Mouse (Mus musculus) granulocyte monocyte progenitor cell, adult 5-6 weeks (primary cell): ENCODE data around the gene Vmn1r35. TPM values are rescaled to one million over a fixed set of nuclear protein-coding genes. Genes with fewer than 3 reads are reported as not detected.
"Not testable (repeated sequence)": the region's sequence is repeated elsewhere in the genome, so short reads cannot be mapped to it uniquely, and the experiment has no call there.

Source experiments
- ATAC-seq: replicated peaks from 2 replicates; pipeline ENCODE4 v1.8.0; 2016; ENCODE audit warnings: mild to moderate bottlenecking, moderate TSS enrichment, inconsistent platforms; ENCODE audit not compliant: poor library complexity, severe bottlenecking
- total RNA-seq, 2 experiments: library from RNA; stranded (forward) in 1 of 2; stranded (reverse) in 1 of 2; fragments of 200-712, 200-1000 nt in 1 of 2; fragments of >200 nt in 1 of 2; fragmentation: Nextera tagmentation in 1 of 2; gene quantifications; 2 replicates each; pipeline ENCODE4 v1.2.3; 2014 to 2017

Vmn1r35 gene
- not detected in 2 replicates for total RNA-seq (2014; fragmentation: Nextera tagmentation)
- total RNA-seq (2017) = not detected in 2 replicates

GRCm38 (mm10) chr6:66685806-66686205 lies at the start of gene Vmn1r35:
Gene Vmn1r35, minus strand, starts transcription at chr6:66685906.
- ATAC-seq = no peak

GRCm38 (mm10) chr6:66729082-66729481 lies 43.4 kb upstream of the Vmn1r35 start, which contains the start of gene Vmn1r37:
Gene Vmn1r37, plus strand, starts transcription at chr6:66729382.
- not testable (repeated sequence) for ATAC-seq

- not testable (repeated sequence) for ATAC-seq
These were observed 33.4 kb upstream of the Vmn1r35 start, which contains the start of gene Vmn1r36 for GRCm38 (mm10) chr6:66719068-66719467. Gene Vmn1r36, minus strand, starts transcription at chr6:66719168.

GRCm38 (mm10) chr6:66713854-66714253 lies 28.1 kb upstream of the Vmn1r35 start:
- ATAC-seq = no peak

GRCm38 (mm10) chr6:66708901-66709300 lies 23.2 kb upstream of the Vmn1r35 start:
- ATAC-seq = no peak

GRCm38 (mm10) chr6:66643779-66644178 lies 41.9 kb downstream of the Vmn1r35 start, which contains the start of gene Vmn1r34:
Gene Vmn1r34, minus strand, starts transcription at chr6:66643879.
- no peak for ATAC-seq

Other genes with a start within 250 kb of the Vmn1r35 start
- 89.6 and 131 TPM in 2 replicates for gene Mad2l1, start 150.5 kb downstream of the Vmn1r35 start, total RNA-seq (2014; fragmentation: Nextera tagmentation)
- gene Mad2l1, start 150.5 kb downstream of the Vmn1r35 start, total RNA-seq (2017) = 142 and 148 TPM in 2 replicates
- not detected in 2 replicates for gene Vmn1r32, start 125.8 kb downstream of the Vmn1r35 start, total RNA-seq (2014; fragmentation: Nextera tagmentation)
- gene Vmn1r32, start 125.8 kb downstream of the Vmn1r35 start, total RNA-seq (2017) = not detected in 2 replicates
- not detected in 2 replicates for gene Vmn1r33, start 67.6 kb downstream of the Vmn1r35 start, total RNA-seq (2014; fragmentation: Nextera tagmentation)
- not detected in 2 replicates for gene Vmn1r33, start 67.6 kb downstream of the Vmn1r35 start, total RNA-seq (2017)
- gene Vmn1r34, start 42.0 kb downstream of the Vmn1r35 start, total RNA-seq (2014; fragmentation: Nextera tagmentation) = not detected in 2 replicates
- not detected in 2 replicates for gene Vmn1r34, start 42.0 kb downstream of the Vmn1r35 start, total RNA-seq (2017)
- not detected in 2 replicates for gene Vmn1r36, start 33.3 kb upstream of the Vmn1r35 start, total RNA-seq (2014; fragmentation: Nextera tagmentation)
- not detected in 2 replicates for gene Vmn1r36, start 33.3 kb upstream of the Vmn1r35 start, total RNA-seq (2017)
- not detected in 2 replicates for gene Vmn1r37, start 43.5 kb upstream of the Vmn1r35 start, total RNA-seq (2014; fragmentation: Nextera tagmentation)
- not detected in 2 replicates for gene Vmn1r37, start 43.5 kb upstream of the Vmn1r35 start, total RNA-seq (2017)
- gene Vmn1r38, start 96.7 kb upstream of the Vmn1r35 start, total RNA-seq (2014; fragmentation: Nextera tagmentation) = not detected in 2 replicates
- not detected in 2 replicates for gene Vmn1r38, start 96.7 kb upstream of the Vmn1r35 start, total RNA-seq (2017)
- gene Vmn1r39, start 124.7 kb upstream of the Vmn1r35 start, total RNA-seq (2014; fragmentation: Nextera tagmentation) = not detected in 2 replicates
- gene Vmn1r39, start 124.7 kb upstream of the Vmn1r35 start, total RNA-seq (2017) = not detected in 2 replicates
- gene Gng12, start 210.5 kb upstream of the Vmn1r35 start, total RNA-seq (2014; fragmentation: Nextera tagmentation) = 144 and 151 TPM in 2 replicates
- 116 and 143 TPM in 2 replicates for gene Gng12, start 210.5 kb upstream of the Vmn1r35 start, total RNA-seq (2017)